Mouse (Mus musculus) embryonic facial prominence, embryonic 11.5 days (tissue): ENCODE results near the gene Lims1. TPM values are rescaled to one million over a fixed set of nuclear protein-coding genes. Genes with fewer than 3 reads are reported as not detected.

Experiments
- ATAC-seq: fragments of 200-750 bp; cut with Nextera tagmentation; replicated peaks from 2 replicates; pipeline ENCODE4 v1.8.0; 2017; ENCODE audit warnings: low read depth; ENCODE audit not compliant: insufficient number of reproducible peaks, low FRiP score, low TSS enrichment
- DNase-seq: peaks from one replicate; pipeline ENCODE4 v3.0.0-alpha.2; 2015; ENCODE audit warnings: low spot score
- H3K27ac ChIP-seq: fragments of 300-500 bp; sonication (generic); replicated peaks from 2 replicates; pipeline ENCODE4 v1.5.1; 2014; ENCODE audit warnings: mild to moderate bottlenecking, low read depth, low read length, control low read depth
- H3K27me3 ChIP-seq: fragments of 300-500 bp; sonication (generic); 2 replicates; pipeline ENCODE4 v1.6.1; 2014; ENCODE audit warnings: mild to moderate bottlenecking, low read length, moderate library complexity, mixed read lengths; ENCODE audit not compliant: control insufficient read depth, insufficient read depth
- H3K36me3 ChIP-seq: fragments of 300-500 bp; sonication (generic); replicated peaks from 2 replicates; pipeline ENCODE4 v1.6.1; 2014; ENCODE audit warnings: low read depth, mild to moderate bottlenecking, low read length, moderate library complexity, mixed read lengths; ENCODE audit not compliant: control insufficient read depth, insufficient read depth
- H3K4me1 ChIP-seq: fragments of 300-500 bp; sonication (generic); 2 replicates; pipeline ENCODE4 v1.6.1; 2014; ENCODE audit warnings: low read length, mixed read lengths; ENCODE audit not compliant: control insufficient read depth, insufficient read depth
- H3K4me2 ChIP-seq: fragments of 300-500 bp; sonication (generic); 2 replicates; pipeline ENCODE4 v1.6.1; 2014; ENCODE audit warnings: low read depth, mild to moderate bottlenecking, control low read depth, low read length, moderate library complexity
- H3K4me3 ChIP-seq: fragments of 300-500 bp; sonication (generic); 2 replicates; pipeline ENCODE4 v1.5.1; 2014; ENCODE audit warnings: low read depth, low read length, control low read depth
- H3K9ac ChIP-seq: fragments of 300-500 bp; sonication (generic); replicated peaks from 2 replicates; pipeline ENCODE4 v1.6.1; 2014; ENCODE audit warnings: mild to moderate bottlenecking, control low read depth, low read length
- H3K9me3 ChIP-seq: fragments of 300-500 bp; sonication (generic); replicated peaks from 2 replicates; pipeline ENCODE4 v1.6.1; 2016; ENCODE audit warnings: mild to moderate bottlenecking, low read length, inconsistent platforms, mixed read lengths; ENCODE audit not compliant: control insufficient read depth
- WGBS: fragments of 180-500 bp; shearing (Covaris S2); extraction: QIAGEN DNeasy Blood & Tissue Kit; methylation state at CpG from one replicate; pipeline ENCODE4 v1.1.7; 2014; 5-methylcytosine and 5-hydroxymethylcytosine counted together
- polyA plus RNA-seq: library from polyadenylated mRNA; unstranded; fragments of >200 nt; fragmentation: Nextera tagmentation; extraction: Ambion mirVana; gene quantifications from 2 replicates; pipeline ENCODE4 v1.2.1, GENCODE M21; 2014

Lims1 gene
- polyA plus RNA-seq, 1 experiment from 2014 or later: 89.2 TPM

- H3K27ac ChIP-seq: no peak overlapping the region
- no peak overlapping the region for H3K9ac ChIP-seq
- H3K9me3 ChIP-seq: no peaks in the 10 kb centered on the region
- H3K4me3 ChIP-seq: no peak overlapping the region
- H3K4me1 ChIP-seq: no peaks in the 10 kb centered on the region
- 96% methylated on average over 8 of the region's 8 CpGs for WGBS
- H3K27me3 ChIP-seq: no peaks in the 10 kb centered on the region
- no peak overlapping the region for H3K4me2 ChIP-seq
- ATAC-seq: no peak
- H3K36me3 ChIP-seq: no peaks in the 10 kb centered on the region
- DNase-seq: no peak
Observed at GRCm38 (mm10) chr10:58398941-58399340, 75.7 kb downstream of the Lims1 start.

DNA sequence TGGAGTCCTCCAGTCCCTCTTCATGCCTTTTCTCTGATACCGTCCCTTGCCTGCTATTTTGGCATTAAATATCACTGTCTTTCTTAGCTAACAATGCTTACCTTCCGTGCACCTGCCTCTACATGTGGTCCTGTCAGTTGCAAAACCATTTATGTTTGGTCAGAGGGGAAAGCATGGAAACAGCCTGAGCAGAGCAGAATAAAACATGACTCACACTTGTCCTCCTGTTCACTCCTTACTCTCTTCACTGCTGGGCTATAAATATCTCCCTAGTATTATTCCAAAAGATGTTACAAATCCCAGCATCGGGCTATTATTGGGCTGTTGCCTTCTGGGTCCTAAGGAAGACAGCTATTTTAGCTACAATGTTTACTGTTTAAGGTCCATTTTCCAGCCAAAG is 78.6 kb downstream of the Lims1 start:
- ATAC-seq (no peak), DNase-seq (no peak)
- H3K9me3 ChIP-seq: no peaks in the 10 kb centered on the region
- no peak overlapping the region for H3K27ac ChIP-seq
- no peaks in the 10 kb centered on the region for H3K36me3 ChIP-seq
- H3K9ac ChIP-seq: no peak overlapping the region
- no peak overlapping the region for H3K4me3 ChIP-seq
- no peaks in the 10 kb centered on the region for H3K4me1 ChIP-seq
- H3K27me3 ChIP-seq: no peaks in the 10 kb centered on the region
- WGBS: 90% methylated on average over 3 of the region's 3 CpGs
- H3K4me2 ChIP-seq: no peak overlapping the region

DNA sequence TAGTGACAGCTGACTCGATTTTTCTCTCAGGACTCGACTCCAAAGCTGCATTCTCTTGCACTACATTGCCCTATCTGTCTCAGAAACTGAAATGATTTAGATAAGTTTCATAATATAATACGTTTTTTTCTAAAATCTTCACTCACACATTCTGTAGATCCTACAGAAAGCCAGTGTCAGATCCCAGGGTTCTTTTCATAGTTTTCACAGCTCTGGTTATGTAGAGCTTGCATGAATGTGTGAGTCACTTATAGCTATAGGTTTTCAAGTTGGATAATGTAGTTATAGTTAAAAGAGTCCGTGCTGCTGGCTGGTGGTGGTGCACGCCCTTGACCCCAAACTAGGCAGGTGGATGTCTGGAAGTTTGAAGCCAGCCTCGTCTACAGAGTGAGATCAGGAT is 81.4 kb downstream of the Lims1 start:
- 87% methylated on average over 6 of the region's 6 CpGs for WGBS
- H3K9me3 ChIP-seq: no peaks in the 10 kb centered on the region
- no peaks in the 10 kb centered on the region for H3K4me1 ChIP-seq
- no peaks in the 10 kb centered on the region; the same call in 1 of the 2 replicates for H3K36me3 ChIP-seq
- H3K4me3 ChIP-seq: no peak overlapping the region
- no peaks in the 10 kb centered on the region for H3K27me3 ChIP-seq
- H3K27ac ChIP-seq: no peak overlapping the region
- H3K4me2 ChIP-seq: no peak overlapping the region
- DNase-seq: no peak
- H3K9ac ChIP-seq: no peak overlapping the region
- ATAC-seq: no peak

DNA sequence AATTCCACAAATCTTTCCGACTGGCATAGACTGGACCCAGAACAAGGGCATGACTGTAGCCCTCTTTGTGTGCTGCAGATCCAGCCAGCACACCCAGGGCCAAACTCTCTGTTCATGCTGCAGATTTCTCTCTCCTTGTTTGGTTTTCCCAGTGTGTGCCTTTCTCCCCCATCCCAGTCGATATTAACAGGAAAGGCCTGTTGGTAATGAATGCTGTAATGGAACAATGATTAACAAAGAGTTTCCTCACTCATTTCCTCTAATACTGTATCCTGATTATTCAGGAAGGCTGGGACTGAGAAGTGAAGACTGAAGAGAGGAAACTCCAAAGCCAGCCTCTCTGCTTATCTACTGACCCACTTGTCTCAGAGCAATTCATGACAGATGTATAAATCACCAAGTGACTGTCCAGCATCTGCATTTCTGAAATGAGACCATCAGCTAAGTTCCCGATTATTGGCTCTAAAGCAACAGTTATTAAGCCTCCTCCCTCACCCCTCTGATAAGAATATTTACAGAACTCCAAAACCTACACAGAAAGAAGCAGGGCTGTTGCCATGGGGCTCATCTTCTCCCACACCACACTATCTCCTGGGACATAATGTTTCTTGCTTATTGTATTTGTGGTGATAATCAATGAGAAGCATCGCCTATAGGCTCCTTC is 82.2 kb downstream of the Lims1 start:
- Histone ChIP-seq H3K4me3 (no peak overlapping the region), H3K9me3 (no peaks in the 10 kb centered on the region), H3K27me3 (no peaks in the 10 kb centered on the region), H3K27ac (no peak overlapping the region), H3K4me1 (no peaks in the 10 kb centered on the region), H3K36me3 (no peaks in the 10 kb centered on the region; the same call in 1 of the 2 replicates), H3K4me2 (no peak overlapping the region), H3K9ac (no peak overlapping the region)
- 90% methylated on average over 4 of the region's 4 CpGs for WGBS
- DNase-seq (no peak), ATAC-seq (no peak)

GRCm38 (mm10) chr10:58405949-58406305 is 82.7 kb downstream of the Lims1 start:
- Histone ChIP-seq H3K4me1 (no peaks in the 10 kb centered on the region), H3K4me3 (no peak overlapping the region), H3K36me3 (no peaks in the 10 kb centered on the region; the same call in 1 of the 2 replicates), H3K27me3 (no peaks in the 10 kb centered on the region), H3K9ac (no peak overlapping the region), H3K27ac (no peak overlapping the region), H3K4me2 (no peak overlapping the region), H3K9me3 (no peaks in the 10 kb centered on the region)
- DNase-seq: no peak
- WGBS: 80% methylated on average over 2 of the region's 2 CpGs
- ATAC-seq: no peak

DNA sequence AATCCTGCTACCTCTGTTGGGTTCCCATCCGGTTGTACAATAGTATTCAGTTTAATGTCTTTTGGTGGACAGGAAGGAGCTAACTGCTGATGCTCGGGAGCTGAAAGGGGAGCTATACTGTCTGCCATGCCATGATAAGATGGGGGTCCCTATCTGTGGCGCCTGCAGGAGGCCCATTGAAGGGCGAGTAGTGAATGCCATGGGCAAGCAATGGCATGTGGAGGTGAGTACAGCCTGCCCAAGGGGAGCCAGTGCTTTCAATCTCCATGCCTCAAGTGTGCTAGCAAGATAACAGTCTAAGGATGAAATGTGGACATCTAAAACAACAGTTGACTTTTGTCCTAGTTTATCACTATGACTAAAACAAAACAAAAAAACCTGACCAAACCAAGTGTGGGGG is 89.1 kb downstream of the Lims1 start:
- no peak overlapping the region for H3K27ac ChIP-seq
- 89% methylated on average over 4 of the region's 4 CpGs for WGBS
- H3K27me3 ChIP-seq: no peaks in the 10 kb centered on the region
- no peak overlapping the region for H3K9ac ChIP-seq
- DNase-seq: no peak
- H3K4me3 ChIP-seq: no peak overlapping the region
- ATAC-seq: no peak
- H3K4me1 ChIP-seq: no peaks in the 10 kb centered on the region
- no peaks in the 10 kb centered on the region for H3K9me3 ChIP-seq
- H3K4me2 ChIP-seq: no peak overlapping the region
- H3K36me3 ChIP-seq: no peaks in the 10 kb centered on the region; the same call in 1 of the 2 replicates

- no peaks in the 10 kb centered on the region for H3K27me3 ChIP-seq
- ATAC-seq: no peak
- no peak overlapping the region for H3K9ac ChIP-seq
- no peak overlapping the region for H3K4me3 ChIP-seq
- no peak overlapping the region for H3K4me2 ChIP-seq
- H3K36me3 ChIP-seq: no peaks in the 10 kb centered on the region; the same call in 1 of the 2 replicates
- no peaks in the 10 kb centered on the region for H3K4me1 ChIP-seq
- H3K27ac ChIP-seq: no peak overlapping the region
- H3K9me3 ChIP-seq: no peaks in the 10 kb centered on the region
- DNase-seq: no peak
Observed at GRCm38 (mm10) chr10:58412852-58413251, 89.6 kb downstream of the Lims1 start.

- H3K4me2 ChIP-seq: no peak overlapping the region
- no peaks in the 10 kb centered on the region; the same call in 1 of the 2 replicates for H3K36me3 ChIP-seq
- H3K4me1 ChIP-seq: no peaks in the 10 kb centered on the region
- WGBS: 85% methylated on average over 3 of the region's 3 CpGs
- ATAC-seq (no peak), DNase-seq (no peak)
- no peak overlapping the region for H3K27ac ChIP-seq
- H3K9ac ChIP-seq: no peak overlapping the region
- no peaks in the 10 kb centered on the region for H3K27me3 ChIP-seq
- no peaks in the 10 kb centered on the region for H3K9me3 ChIP-seq
- no peak overlapping the region for H3K4me3 ChIP-seq
Observed at GRCm38 (mm10) chr10:58416702-58417101, 93.4 kb downstream of the Lims1 start.
